Mouse (Mus musculus) olfactory bulb, adult 2 months (tissue): ENCODE results near the gene Ldlr.

Source experiments
- CTCF ChIP-seq: fragments of 200-500 bp; IDR thresholded peaks from 2 replicates; pipeline ENCODE4 v1.5.1; 2012; ENCODE audit warnings: low read depth, mild to moderate bottlenecking, low read length, moderate library complexity; ENCODE audit not compliant: insufficient read depth
- POLR2A ChIP-seq: fragments of 200-500 bp; IDR thresholded peaks from 2 replicates; pipeline ENCODE4 v1.6.1; 2012; ENCODE audit warnings: mild to moderate bottlenecking, low read depth, low read length, moderate library complexity; ENCODE audit not compliant: insufficient read depth

- TF ChIP-seq POLR2A: no peak
- no peak for TF ChIP-seq CTCF
Measured at GRCm38 (mm10) chr9:21781657-21782468, 58.6 kb downstream of the Ldlr start.
